Mouse (Mus musculus) adrenal gland (tissue): ENCODE measurements around the gene Med29.

ENCODE experiments used
- intact Hi-C: fragments of 180-260 bp; cut with DNase I; formaldehyde crosslinking; loops from one replicate; pipeline ENCODE4 v1.15.1; 2025

The Med29 gene

DNA sequence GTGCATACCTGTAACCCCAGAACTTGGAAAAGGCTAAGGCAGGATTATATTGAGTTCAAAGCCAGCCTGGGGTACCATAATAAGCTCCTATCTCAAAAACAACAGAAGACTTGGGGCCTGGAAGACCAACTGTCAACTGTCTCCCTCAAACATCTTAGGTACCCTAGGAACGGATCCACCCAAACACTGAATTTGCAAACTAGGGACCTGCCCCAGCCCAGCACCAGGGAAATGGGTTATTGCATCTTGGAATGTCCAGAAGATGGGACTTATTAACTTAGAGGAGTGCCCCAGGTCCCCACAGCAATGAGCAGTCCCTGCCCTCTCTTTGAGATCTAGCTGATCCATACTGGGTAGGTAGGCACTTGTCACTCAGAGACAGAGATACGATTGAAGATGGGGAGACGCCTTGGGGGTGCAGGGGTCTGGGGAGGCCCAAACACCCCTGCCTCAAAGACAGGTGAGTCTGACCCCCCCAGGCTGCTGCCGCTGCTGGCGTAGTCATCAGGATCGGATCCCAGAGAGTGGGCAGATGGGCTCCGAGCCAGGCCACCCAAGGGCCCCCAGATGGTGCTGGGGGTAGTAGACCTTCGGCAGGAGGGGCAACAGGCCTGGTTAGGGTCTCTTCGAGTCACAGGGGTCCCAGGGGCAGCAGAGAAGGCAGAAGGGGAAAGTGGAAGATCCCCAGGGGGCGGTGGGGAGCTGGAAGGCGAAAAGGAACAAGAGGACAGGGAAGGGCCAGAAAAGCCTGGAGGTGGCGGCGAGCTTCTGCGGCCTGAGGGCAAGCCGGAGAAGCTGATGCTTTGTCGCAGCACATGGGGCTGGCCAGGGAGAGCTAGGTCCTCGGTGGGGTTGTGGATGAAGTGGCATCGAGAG lies 15.1 kb downstream of the Med29 start:
- intact Hi-C loops: no loop called here

GRCm38 (mm10) chr7:28376011-28376771 lies 16.3 kb downstream of the Med29 start:
- intact Hi-C loops: no loop called here

DNA sequence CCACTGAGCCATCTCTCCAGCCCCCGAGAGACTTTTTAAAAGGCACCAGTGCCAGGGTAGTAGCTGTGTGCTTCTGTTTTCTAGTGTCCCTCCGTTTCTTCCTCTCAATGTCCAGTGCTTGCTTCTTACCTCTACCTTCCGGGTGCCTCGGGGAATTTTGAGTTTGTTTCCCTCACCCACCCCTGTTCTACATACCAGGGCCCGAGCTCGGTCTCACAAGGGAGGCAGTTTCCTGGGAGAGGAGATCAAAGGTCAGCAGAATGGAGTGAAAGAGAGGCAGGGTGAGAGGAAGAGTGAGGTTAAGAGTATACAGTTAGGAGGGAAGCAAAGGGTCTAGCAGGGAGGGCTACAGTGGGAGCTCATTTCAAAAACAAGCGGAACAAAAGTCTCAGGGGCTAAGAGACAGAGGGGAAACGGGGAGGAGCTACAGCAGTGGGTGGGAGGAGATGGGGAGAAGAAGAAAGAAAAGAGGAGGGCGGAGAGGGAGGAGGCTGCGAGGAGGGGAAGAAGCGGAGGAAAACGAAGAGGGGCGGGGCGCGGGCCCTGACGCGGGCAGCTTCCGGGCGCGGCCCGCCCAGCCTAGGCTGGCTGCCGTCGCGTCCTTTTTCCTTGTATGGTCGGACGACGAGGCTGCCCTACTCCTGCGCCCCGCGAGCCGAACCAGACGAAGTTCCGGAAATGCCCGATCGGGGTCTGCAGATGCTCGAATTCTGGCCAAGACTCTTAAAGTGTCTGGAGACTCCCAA lies 17.2 kb downstream of the Med29 start:
- intact Hi-C loops: no loop called here

GRCm38 (mm10) chr7:28374647-28375046 lies 17.9 kb downstream of the Med29 start:
- intact Hi-C loops: no loop called here

DNA sequence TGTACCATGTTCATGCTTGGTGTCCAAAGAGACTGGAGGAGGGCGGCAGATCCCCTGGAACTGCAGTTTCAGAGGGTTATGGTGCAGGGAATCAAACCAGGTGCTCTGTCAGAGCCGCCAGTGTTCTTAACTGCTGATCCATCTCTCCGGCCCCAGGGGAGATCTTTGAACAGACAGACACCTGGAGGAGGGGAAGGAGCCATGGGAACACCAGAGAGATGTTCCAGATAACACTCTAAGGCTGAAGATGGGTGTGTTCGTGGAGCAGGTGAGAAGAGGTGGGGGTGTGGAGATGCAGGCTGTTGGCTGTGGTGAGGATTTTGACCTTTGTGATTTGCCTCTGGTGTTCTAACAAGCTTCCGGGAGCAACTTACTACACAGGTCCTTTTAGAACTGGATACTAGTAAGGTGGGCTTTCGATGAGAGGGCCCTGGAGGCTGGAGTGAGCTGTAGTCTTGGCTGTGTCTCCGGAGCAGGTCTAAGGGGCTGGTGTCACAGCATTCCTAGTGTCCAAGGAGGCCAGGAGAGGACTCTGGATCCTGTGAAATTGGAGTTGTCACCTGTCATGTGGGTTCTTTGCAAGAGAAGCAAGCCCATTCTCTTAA lies 18.5 kb downstream of the Med29 start:
- intact Hi-C loops: loop anchor here (1.0 kb wide), 1 partner anchor 12 kb away; no protein-coding TSS in a partner anchor

- intact Hi-C loops: loop anchor here (1.0 kb wide), 1 partner anchor 13 kb away; no protein-coding TSS in a partner anchor
These were observed 19.4 kb downstream of the Med29 start for GRCm38 (mm10) chr7:28373131-28373581.

GRCm38 (mm10) chr7:28372251-28373108 lies 20.0 kb downstream of the Med29 start, which contains the start of gene Plekhg2:
Plekhg2 (minus strand) TSS chr7:28372599.
- intact Hi-C loops: loop anchor here (1.0 kb wide), 1 partner anchor 14 kb away; no protein-coding TSS in a partner anchor

DNA sequence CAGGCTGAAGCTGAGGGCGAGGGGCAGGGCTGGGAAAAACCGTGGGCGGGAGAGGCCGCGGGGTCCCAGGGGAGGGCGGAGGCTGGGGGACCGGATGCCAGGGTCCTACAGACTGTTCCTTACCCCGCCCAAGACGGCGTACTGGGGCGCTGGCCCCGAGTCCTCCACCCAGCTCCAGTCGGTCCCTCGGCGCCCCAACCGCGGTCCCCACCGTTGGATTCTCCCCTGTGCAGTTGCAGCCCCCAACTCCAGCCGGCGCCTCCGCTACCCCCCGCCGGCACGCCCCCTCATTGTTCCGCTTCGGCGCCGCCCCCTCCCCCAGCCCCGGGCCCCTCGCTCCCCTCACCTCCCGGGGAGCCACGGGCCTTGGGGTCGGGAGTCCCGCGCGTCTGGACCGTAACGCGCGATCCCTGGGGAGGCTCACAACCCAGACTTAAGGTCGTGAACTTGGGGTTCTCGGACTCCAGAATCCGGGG lies 21.0 kb downstream of the Med29 start:
- intact Hi-C loops: no loop called here

- intact Hi-C loops: no loop called here
These were observed 21.5 kb downstream of the Med29 start for GRCm38 (mm10) chr7:28370977-28371513.

DNA sequence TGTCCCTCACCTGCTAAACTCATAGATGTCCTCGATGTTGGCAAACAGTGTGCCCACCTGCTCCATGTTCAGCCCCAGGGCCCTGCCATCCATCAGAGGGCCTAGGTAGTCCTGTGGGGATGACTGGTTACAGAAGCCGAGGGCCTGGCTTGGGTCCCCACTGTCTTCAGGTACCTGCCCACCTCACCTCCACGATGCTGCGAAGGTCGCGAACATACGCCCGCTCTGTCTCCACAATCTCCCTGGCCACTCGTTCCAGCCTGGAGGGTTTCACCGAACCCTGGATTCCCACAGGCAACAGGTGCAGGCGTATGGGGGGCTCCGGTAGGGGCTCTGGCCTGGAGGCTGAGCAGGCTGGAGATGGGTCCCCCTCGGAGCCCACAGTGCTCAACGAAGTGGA lies 22.5 kb downstream of the Med29 start:
- intact Hi-C loops: no loop called here

DNA sequence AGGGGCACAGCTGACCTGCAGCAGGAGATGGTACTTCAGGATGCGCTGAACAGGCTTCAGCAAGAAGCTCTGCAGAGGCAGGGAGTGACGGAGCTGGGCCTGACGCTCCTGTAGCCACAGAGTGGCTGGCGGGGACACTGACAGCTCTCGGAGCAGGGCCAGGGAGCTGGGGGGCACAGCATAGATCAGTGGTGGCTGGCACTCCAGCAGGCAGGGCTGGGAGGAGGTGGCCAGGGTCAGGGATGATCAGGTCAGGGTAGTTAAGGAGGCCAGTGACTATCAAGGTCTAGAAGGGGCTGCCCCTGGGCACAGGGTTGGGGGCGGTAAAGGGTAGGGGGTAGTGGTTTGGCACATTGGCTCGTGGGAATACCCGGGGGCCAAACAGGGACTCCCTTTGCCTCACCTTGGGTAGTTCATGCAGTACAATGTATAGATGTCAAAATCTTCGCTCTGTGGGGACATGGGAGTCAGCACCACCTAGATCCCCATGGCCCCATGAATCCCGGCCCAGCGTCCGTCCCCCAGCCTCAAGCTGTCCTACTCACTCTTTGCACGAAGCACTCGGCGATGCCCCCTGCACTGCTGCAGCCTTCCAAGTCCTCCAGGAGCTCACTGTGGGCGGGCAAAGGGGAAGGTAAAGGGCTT lies 24.1 kb downstream of the Med29 start:
- intact Hi-C loops: no loop called here

DNA sequence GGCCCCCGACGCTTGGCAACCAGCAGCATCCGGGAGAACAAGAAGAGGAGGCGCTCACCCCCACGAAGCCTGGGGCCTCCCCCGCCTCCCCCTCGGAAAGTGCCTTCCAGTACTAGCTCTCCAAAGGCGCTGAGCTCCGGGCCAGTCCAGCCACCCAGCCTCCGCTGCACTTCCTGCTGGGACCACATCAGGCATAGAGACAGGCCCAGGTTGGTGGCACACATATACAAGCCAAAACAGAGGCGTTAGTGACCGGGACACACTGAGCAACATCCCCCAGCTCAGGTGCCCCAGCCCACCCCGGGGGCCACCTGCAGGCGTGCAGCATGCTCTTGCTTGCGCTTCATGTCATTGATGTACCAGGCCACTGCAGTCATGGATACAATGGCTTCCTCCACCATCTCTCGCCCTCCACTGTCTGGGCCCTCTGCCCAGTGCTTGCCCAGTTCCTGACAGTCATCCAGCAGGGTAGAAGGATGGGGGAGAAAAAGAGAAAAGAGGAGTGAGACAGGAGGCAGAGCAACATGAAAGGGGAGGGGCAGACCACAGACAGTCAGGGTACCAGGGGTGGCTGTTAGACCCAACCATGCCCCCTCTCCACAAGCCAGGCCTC lies 24.7 kb downstream of the Med29 start:
- intact Hi-C loops: no loop called here

DNA sequence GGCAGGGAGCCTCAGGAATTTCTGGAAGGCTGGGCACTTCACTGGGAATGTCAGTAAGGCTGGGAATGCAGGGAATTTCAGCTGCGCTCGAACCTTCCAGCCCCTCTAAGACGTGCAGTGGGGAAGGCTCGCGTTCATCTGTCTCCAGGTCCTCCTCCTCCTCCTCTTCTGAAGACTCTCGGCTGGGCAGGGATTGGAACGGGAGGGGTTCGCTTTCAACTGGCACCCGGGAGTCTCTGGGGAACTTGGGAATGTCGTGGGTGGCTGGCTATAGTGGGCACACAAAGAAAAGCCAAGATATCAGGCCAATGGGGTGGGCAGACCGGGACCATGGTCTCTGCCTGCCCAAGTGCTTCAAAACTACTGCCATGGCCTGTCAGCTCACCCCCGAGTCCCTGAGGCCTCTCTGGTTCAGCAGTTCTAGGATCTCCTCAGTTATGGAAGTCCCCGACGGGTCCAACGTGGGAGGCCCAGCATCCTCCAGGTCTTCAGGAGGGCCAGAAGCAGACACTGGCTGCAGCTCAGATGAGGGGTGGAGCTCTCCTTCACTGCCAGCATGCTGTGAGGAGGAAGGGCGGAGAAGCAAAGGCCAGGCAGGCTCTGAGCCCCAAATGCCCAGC lies 30.0 kb downstream of the Med29 start:
- intact Hi-C loops: no loop called here

DNA sequence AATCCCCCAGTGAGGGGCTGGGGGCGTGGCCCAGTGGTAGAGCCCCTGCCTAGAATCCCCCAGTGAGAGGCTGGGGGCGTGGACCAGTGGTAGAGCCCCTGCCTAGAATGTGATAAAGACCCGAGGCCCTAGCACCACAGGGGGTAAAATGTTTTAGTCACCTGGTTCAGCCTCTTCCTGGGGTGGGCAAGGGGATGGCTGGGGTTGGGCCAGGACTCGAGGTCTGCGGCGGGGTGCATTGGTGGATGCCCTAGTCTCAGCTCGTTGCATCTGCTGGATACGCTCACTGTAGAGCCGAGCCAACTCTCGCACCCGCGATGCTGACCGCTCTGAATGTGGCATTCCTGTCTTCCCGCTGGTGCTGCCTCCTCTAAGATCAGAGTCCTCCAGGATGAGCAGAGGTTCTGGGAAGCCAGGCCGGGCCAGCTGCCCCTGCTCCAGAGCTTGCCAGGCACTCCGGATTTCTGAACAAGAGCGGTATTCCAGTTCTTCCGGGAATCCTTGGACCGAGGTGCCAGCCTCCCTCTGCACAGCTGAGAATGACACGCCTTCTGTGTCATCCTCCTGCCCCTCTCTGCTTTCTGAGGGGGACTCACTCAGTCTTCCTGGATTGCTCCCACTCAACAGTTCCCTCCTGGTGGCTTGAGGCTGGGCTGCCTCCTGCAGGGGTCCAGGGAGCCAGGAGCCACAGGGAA lies 30.7 kb downstream of the Med29 start:
- intact Hi-C loops: no loop called here

- intact Hi-C loops: no loop called here
These were observed 32.2 kb downstream of the Med29 start for GRCm38 (mm10) chr7:28360291-28360690.

- intact Hi-C loops: no loop called here
These were observed 32.7 kb downstream of the Med29 start for GRCm38 (mm10) chr7:28359854-28360253.

- intact Hi-C loops: no loop called here
These were observed 34.1 kb downstream of the Med29 start for GRCm38 (mm10) chr7:28358431-28358830.

GRCm38 (mm10) chr7:28357984-28358383 lies 34.5 kb downstream of the Med29 start:
- intact Hi-C loops: no loop called here
